Mouse (Mus musculus) megakaryocyte, embryonic 14.5 days (primary cell): ENCODE data around the gene Il12rb1. TPM values are rescaled to one million over a fixed set of nuclear protein-coding genes. Genes with fewer than 3 reads are reported as not detected.
A peak's percentile ranks its signal among the peaks of the same experiment; 100 is the strongest.

Experiments
- H3K27me3 ChIP-seq: replicated peaks from 2 replicates; pipeline ENCODE3; 2012; ENCODE audit warnings: inconsistent platforms
- H3K36me3 ChIP-seq: replicated peaks from 2 replicates; pipeline ENCODE3; 2012; ENCODE audit warnings: low read length, inconsistent platforms, mixed read lengths
- H3K4me1 ChIP-seq: 2 replicates; pipeline ENCODE4 v1.6.1; 2012; ENCODE audit warnings: inconsistent platforms
- H3K4me3 ChIP-seq: replicated peaks from 2 replicates; pipeline ENCODE3; 2012; ENCODE audit warnings: moderate library complexity, mild to moderate bottlenecking, inconsistent platforms
- H3K9me3 ChIP-seq: 2 replicates; pipeline ENCODE4 v1.6.1; 2012; ENCODE audit warnings: inconsistent platforms
- FLI1 ChIP-seq: IDR thresholded peaks from 2 replicates; pipeline ENCODE4 v1.6.1; 2012; ENCODE audit warnings: low read length, inconsistent platforms, mixed read lengths
- GATA1 ChIP-seq: IDR thresholded peaks from 3 replicates; pipeline ENCODE4 v1.6.1; 2012; ENCODE audit warnings: mixed read lengths, low read length, inconsistent platforms, borderline replicate concordance
- polyA plus RNA-seq: library from polyadenylated mRNA; stranded (reverse); fragments of >175 nt; gene quantifications from 2 replicates; pipeline ENCODE4 v1.2.3, GENCODE M21; 2012; ENCODE audit warnings: low replicate concordance; ENCODE audit not compliant: insufficient read depth

Il12rb1 gene
- polyA plus RNA-seq, 1 experiment, result 11.1 TPM

- Histone ChIP-seq H3K4me1 (peaks cover 32% of the 10 kb centered on the region), H3K36me3 (no peaks in the 10 kb centered on the region), H3K9me3 (no peaks in the 10 kb centered on the region), H3K27me3 (peaks cover 47% of the 10 kb centered on the region), H3K4me3 (no peak overlapping the region)
- no peak for TF ChIP-seq FLI1
- no peak for TF ChIP-seq GATA1
Observed at GRCm38 (mm10) chr8:70845108-70845507, 36.9 kb downstream of the Il12rb1 start.

DNA sequence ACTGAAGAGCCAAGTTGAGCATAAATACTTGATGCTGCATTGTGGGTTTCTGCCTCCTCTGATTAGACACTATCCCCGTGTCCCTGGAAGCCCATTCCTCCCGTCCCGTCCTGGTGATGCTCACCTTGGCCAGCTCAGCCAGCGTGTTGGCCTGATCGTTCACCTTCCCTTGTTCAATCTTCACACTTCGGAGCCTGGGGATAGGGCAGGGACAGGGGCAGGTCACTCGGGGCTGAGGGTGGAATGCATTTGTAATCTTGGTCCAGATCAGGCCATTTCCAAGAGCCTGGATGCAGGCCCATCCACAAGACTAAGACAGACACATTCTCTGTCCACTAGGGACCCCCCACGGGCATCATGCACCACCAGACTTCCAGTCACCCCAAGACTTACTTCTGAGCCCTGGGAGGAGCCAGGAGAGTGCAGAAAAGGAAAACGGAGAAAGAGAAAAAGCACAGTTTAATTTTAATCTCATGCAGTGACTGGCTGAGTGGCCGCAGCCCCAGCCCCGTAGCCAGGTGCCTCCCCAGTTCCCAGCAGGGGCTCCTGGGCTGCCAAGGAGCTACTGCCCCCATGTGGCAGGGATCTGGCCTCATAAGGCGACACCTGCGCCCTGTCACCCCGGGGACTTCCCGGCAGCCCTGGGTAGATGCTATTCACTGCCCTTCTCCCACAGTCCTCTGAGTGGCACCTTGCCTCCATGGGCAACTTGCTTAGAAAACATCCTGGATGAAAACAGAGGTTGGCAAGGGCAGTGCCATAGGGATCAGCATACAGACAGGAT, 38.3 kb downstream of the Il12rb1 start:
- Histone ChIP-seq H3K4me1 (peaks cover 20% of the 10 kb centered on the region), H3K9me3 (no peaks in the 10 kb centered on the region), H3K27me3 (peaks cover 62% of the 10 kb centered on the region), H3K4me3 (no peak overlapping the region), H3K36me3 (no peaks in the 10 kb centered on the region)
- TF ChIP-seq FLI1, result no peak
- TF ChIP-seq GATA1, result no peak

DNA sequence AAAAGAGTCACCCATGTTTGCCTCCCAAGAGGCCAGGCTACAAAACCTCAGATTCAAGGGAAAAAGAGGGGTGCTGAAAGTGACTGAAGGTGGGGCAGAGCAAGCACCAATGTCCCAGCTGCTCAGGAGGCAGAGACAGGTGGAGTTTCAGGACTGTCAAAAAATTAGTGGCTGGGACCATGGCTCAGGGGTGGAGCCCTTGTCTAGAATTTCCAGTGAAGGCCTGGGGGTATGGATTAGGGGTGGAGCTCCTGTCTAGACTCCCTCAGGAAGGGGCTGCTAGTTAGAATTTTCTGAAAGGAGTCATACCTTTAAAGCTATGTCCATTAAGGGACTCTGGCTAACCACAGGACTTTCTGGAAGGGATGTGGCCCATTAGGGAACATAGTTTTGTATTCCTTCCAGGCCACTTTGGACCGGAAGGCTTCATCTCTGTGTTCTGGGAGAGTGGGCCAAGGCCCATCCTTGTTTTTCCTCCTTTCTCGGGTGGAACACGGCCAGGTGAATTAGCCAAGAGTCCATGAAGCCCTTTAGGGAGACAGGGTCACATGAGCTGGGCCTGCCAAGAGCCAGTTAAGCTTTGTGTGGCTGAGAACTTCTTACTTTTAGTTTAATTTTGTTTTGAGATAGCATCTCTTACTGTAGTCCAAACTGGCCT, 41.2 kb downstream of the Il12rb1 start:
- Histone ChIP-seq H3K4me3 (no peak overlapping the region), H3K27me3 (peaks cover 81% of the 10 kb centered on the region), H3K36me3 (no peaks in the 10 kb centered on the region), H3K4me1 (peaks cover 26% of the 10 kb centered on the region), H3K9me3 (no peaks in the 10 kb centered on the region)
- no peak for TF ChIP-seq FLI1
- TF ChIP-seq GATA1, result no peak

DNA sequence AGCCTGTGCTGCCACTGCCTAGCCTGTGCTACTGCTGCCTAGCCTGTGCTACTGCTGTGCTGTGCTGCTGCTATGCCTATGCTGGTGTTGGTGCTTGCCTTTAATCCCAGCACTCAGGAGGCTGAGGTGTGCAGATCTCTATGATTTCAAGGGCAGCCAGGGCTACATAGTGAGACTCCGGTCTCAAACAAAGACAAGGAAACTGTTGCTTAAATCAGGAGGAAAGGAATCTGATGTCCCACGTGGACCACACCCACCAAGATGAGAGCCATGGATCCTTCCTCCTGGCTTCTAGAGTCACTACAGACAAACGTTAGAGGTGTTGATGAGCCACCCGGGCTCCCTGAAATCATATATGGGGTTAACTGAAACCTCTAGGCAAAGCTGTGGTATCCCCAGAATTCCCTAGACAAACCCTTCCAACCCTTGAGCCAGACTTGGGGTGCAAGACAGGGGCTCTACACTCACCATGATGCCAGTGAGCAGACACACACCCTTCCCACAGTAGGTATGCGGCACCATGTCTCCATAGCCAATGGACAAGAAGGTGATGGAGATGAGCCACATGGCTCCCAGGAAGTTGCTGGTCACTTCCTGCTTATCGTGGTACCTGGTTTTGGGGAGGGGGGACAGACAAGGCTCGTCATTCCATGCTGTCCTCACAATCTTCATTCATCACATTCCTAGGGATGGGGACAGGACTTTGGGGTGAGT, 42.0 kb downstream of the Il12rb1 start:
- Histone ChIP-seq H3K9me3 (no peaks in the 10 kb centered on the region), H3K4me1 (peaks cover 29% of the 10 kb centered on the region), H3K4me3 (peak overlapping the region; percentile 44), H3K36me3 (no peaks in the 10 kb centered on the region), H3K27me3 (peaks cover 87% of the 10 kb centered on the region)
- TF ChIP-seq GATA1 (no peak), FLI1 (no peak)

DNA sequence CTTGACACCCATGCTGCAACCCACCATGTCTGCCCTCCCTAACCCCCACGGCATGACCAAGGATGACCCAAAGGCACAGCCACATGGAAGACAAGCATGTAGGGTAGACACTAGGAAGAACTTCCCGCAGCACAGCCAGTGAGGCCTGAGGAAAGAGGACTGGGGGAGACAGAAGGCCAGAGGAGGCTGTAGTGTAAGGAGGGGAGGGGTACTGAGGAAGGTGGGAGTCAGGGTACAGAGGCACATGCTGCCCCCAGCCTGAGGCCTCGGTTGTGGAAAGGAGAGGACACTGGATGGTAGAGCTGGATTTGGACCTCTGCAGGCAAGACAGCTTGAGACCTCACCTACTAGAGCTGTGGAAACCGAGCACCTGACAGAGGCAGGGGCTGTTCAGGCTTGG, 42.7 kb downstream of the Il12rb1 start:
- Histone ChIP-seq H3K36me3 (no peaks in the 10 kb centered on the region), H3K4me3 (no peak overlapping the region), H3K27me3 (peaks cover 93% of the 10 kb centered on the region), H3K4me1 (peaks cover 35% of the 10 kb centered on the region), H3K9me3 (no peaks in the 10 kb centered on the region)
- no peak for TF ChIP-seq GATA1
- no peak for TF ChIP-seq FLI1

- Histone ChIP-seq H3K4me1 (peaks cover 39% of the 10 kb centered on the region), H3K9me3 (no peaks in the 10 kb centered on the region), H3K4me3 (no peak overlapping the region), H3K27me3 (peaks cover 93% of the 10 kb centered on the region), H3K36me3 (no peaks in the 10 kb centered on the region)
- no peak for TF ChIP-seq GATA1
- no peak for TF ChIP-seq FLI1
Observed at GRCm38 (mm10) chr8:70851837-70852236, 43.6 kb downstream of the Il12rb1 start.

DNA sequence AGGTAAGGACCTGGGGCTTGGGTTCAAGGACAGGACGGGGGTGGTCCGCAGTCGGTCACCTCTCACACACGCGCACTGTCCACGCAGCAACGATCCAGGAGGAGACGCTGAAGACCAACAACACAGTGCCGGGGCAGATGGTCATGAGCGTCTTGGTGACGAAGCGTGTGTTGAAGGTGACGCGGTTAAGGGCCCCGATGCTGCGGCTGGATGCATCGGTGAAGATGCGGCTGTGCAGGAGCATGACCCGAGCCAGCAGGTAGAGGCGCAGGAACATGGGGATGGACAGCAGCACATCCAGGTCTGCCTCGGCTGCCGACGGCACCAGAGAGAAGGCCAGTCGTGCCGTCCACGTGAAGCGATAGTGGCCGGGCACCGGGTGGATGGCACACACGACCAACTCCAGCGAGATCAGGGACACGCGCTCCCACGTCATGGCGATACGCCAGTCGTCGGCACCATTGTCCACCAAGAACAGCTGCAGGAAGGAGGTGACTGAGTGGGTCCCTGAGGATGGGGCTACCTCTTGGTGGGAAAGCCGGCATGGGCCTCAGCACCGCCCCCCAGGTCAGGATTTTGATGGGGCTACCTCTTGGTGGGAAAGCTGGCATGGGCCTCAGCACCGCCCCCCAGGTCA, 44.5 kb downstream of the Il12rb1 start:
- H3K27me3 ChIP-seq, result peaks cover 95% of the 10 kb centered on the region
- H3K36me3 ChIP-seq, result no peaks in the 10 kb centered on the region
- peaks cover 45% of the 10 kb centered on the region for H3K4me1 ChIP-seq
- no peak overlapping the region for H3K4me3 ChIP-seq
- TF ChIP-seq GATA1, result no peak
- TF ChIP-seq FLI1, result no peak
- no peaks in the 10 kb centered on the region for H3K9me3 ChIP-seq

DNA sequence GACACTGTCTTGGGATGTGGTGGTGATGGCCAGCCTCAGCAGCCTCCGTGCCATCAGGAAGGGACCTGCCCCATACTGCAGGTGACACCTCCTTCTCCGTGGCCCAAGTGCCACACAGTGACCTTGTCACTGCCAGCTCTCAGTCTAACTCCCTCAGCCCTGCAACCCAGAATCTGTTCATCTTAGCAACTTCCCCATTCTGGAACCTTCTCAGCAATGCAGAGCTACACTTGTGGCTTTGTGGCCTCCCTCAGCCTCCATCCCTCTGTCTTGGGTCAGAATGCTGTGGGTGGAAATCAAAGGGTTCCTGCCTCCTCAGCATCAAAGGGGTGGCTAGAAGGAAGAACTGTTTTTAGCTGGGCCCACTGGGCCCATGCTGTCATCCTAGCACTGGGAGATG, 45.6 kb downstream of the Il12rb1 start:
- H3K4me1 ChIP-seq, result peaks cover 56% of the 10 kb centered on the region
- H3K9me3 ChIP-seq, result no peaks in the 10 kb centered on the region
- peak overlapping the region; percentile 82 for H3K4me3 ChIP-seq
- TF ChIP-seq GATA1 (no peak), FLI1 (no peak)
- H3K27me3 ChIP-seq, result peaks cover 95% of the 10 kb centered on the region
- no peaks in the 10 kb centered on the region for H3K36me3 ChIP-seq

GRCm38 (mm10) chr8:70856028-70856427, 47.8 kb downstream of the Il12rb1 start:
- Histone ChIP-seq H3K36me3 (no peaks in the 10 kb centered on the region), H3K9me3 (no peaks in the 10 kb centered on the region), H3K4me1 (peaks cover 59% of the 10 kb centered on the region), H3K27me3 (peaks cover 89% of the 10 kb centered on the region), H3K4me3 (no peak overlapping the region)
- TF ChIP-seq GATA1 (no peak), FLI1 (no peak)
